Comparison of ENCODE assay signal across 8 mouse cellular contexts in genomic region chr10:80674851-80675404, GRCm38 (mm10). TPM values are rescaled to one million over a fixed set of nuclear protein-coding genes. Genes with fewer than 3 reads are reported as not detected.
A peak's percentile ranks its signal among the peaks of the same experiment; 100 is the strongest.
DNase-seq lines count a peak whose midpoint lies in the region; ATAC-seq and TF ChIP-seq lines count a peak whose summit lies in the region.

No protein-coding gene starts in this region.

- DNase-seq in kidney, postnatal 0 days (ENCODE audit: low spot score) = no peak
- no peak for DNase-seq in kidney, postnatal 4 days
- DNase-seq in midbrain, embryonic 14.5 days = no peak
- DNase-seq in layer of hippocampus, postnatal 36 days = no peak
- no peak for DNase-seq in layer of hippocampus, postnatal 10 days (ENCODE audit: low spot score in 2 of 2)
- DNase-seq in gastrocnemius, postnatal 25 days = no peak

- H3K27me3 ChIP-seq in kidney, postnatal 0 days (ENCODE audit: insufficient read depth, low read length) = no peaks in the 10 kb centered on the region
- no peaks in the 10 kb centered on the region for H3K27me3 ChIP-seq in hindbrain, embryonic 12.5 days
- H3K27me3 ChIP-seq in midbrain, embryonic 14.5 days (ENCODE audit: control insufficient read depth, insufficient read depth, low read length) = no peaks in the 10 kb centered on the region

- H3K27ac ChIP-seq in kidney, postnatal 0 days = peak overlapping the region; percentile 99
- H3K27ac ChIP-seq in bone marrow macrophage, adult 2 months (ENCODE audit: insufficient read depth, low read depth, low read length) = peak overlapping the region; percentile 48
- H3K27ac ChIP-seq in hindbrain, embryonic 12.5 days = peak overlapping the region; percentile 85
- peak overlapping the region; percentile 97 for H3K27ac ChIP-seq in midbrain, embryonic 14.5 days (replicated peaks; ENCODE audit: low read depth, low read length)

- H3K4me1 ChIP-seq in kidney, postnatal 0 days (replicated peaks; ENCODE audit: insufficient read depth, low read length) = peaks cover 61% of the 10 kb centered on the region
- H3K4me1 ChIP-seq in bone marrow macrophage, adult 2 months (ENCODE audit: control insufficient read depth, insufficient read depth, low read length) = peaks cover 38% of the 10 kb centered on the region
- peaks cover 67% of the 10 kb centered on the region for H3K4me1 ChIP-seq in hindbrain, embryonic 12.5 days
- peaks cover 46% of the 10 kb centered on the region for H3K4me1 ChIP-seq in midbrain, embryonic 14.5 days (ENCODE audit: control insufficient read depth, insufficient read depth, low read length)

- no peak for TF ChIP-seq POLR2A in bone marrow macrophage, adult 2 months (IDR thresholded peaks at IDR 0.05; ENCODE audit: borderline replicate concordance, low read depth, low read length)

- H3K4me3 ChIP-seq in kidney, postnatal 0 days (replicated peaks; ENCODE audit: low read depth, low read length) = peak overlapping the region; percentile 98
- H3K4me3 ChIP-seq in bone marrow macrophage, adult 2 months (ENCODE audit: insufficient read depth, low read length) = peak overlapping the region; percentile 71
- H3K4me3 ChIP-seq in hindbrain, embryonic 12.5 days = peak overlapping the region; percentile 72
- peak overlapping the region; percentile 98 for H3K4me3 ChIP-seq in midbrain, embryonic 14.5 days (replicated peaks; ENCODE audit: low read depth, low read length)

- no peak for TF ChIP-seq CTCF in kidney, postnatal 0 days (IDR thresholded peaks at IDR 0.05; ENCODE audit: low read depth)
- no peak for TF ChIP-seq CTCF in bone marrow macrophage, adult 2 months (IDR thresholded peaks at IDR 0.05; ENCODE audit: low read depth, low read length)

- H3K4me2 ChIP-seq in kidney, postnatal 0 days (ENCODE audit: low read length) = peak overlapping the region; percentile 90
- peak overlapping the region; percentile 96 for H3K4me2 ChIP-seq in hindbrain, embryonic 12.5 days (replicated peaks)
- H3K4me2 ChIP-seq in midbrain, embryonic 14.5 days (ENCODE audit: low read length) = peak overlapping the region; percentile 96

- H3K9me3 ChIP-seq in kidney, postnatal 0 days (replicated peaks; ENCODE audit: low read length) = no peaks in the 10 kb centered on the region
- no peaks in the 10 kb centered on the region for H3K9me3 ChIP-seq in hindbrain, embryonic 12.5 days (replicated peaks)
- H3K9me3 ChIP-seq in midbrain, embryonic 14.5 days (ENCODE audit: control insufficient read depth, low read length) = no peaks in the 10 kb centered on the region

- H3K36me3 ChIP-seq in kidney, postnatal 0 days (ENCODE audit: insufficient read depth, low read length) = peaks cover 28% of the 10 kb centered on the region
- peaks cover 19% of the 10 kb centered on the region for H3K36me3 ChIP-seq in hindbrain, embryonic 12.5 days
- peaks cover 29% of the 10 kb centered on the region for H3K36me3 ChIP-seq in midbrain, embryonic 14.5 days (ENCODE audit: control insufficient read depth, insufficient read depth, low read length)

- 6% methylated on average over 6 of the region's 6 CpGs for WGBS in kidney, postnatal 0 days
- WGBS in hindbrain, embryonic 12.5 days = 22% methylated on average over 6 of the region's 6 CpGs
- WGBS in midbrain, embryonic 14.5 days = 16% methylated on average over 6 of the region's 6 CpGs

- peak overlapping the region; percentile 98 for H3K9ac ChIP-seq in kidney, postnatal 0 days (ENCODE audit: low read depth, low read length)
- H3K9ac ChIP-seq in hindbrain, embryonic 12.5 days = peak overlapping the region; percentile 97
- peak overlapping the region; percentile 96 for H3K9ac ChIP-seq in midbrain, embryonic 14.5 days (replicated peaks; ENCODE audit: low read length)

- ATAC-seq in kidney, postnatal 0 days (replicated peaks; ENCODE audit: low FRiP score, low read depth) = no peak
- ATAC-seq in hindbrain, embryonic 12.5 days (ENCODE audit: low FRiP score) = no peak
- no peak for ATAC-seq in midbrain, embryonic 14.5 days (ENCODE audit: low FRiP score, low TSS enrichment)

RNA-seq across cellular contexts. Expression of gene Mknk2, which starts 3.0 kb away (rescaled TPM):
- 75.8 and 85.5 TPM in 2 replicates for polyA plus RNA-seq in kidney, postnatal 0 days (2015; fragmentation: Nextera tagmentation; extraction: Ambion mirVana)
- polyA plus RNA-seq in bone marrow macrophage, adult 2 months (2012; ENCODE audit: insufficient read depth, insufficient read length, missing spikeins) = 107 and 117 TPM in 2 replicates
- 88.1 and 90.3 TPM in 2 replicates for polyA plus RNA-seq in hindbrain, embryonic 12.5 days (2016; fragmentation: Nextera tagmentation; extraction: Ambion mirVana)
- 46.7 and 54.2 TPM in 2 replicates for polyA plus RNA-seq in midbrain, embryonic 14.5 days (2014; fragmentation: Nextera tagmentation; extraction: Ambion mirVana)
- 10 to 100 TPM; 44.7 to 52.3 TPM for total RNA-seq in layer of hippocampus, postnatal 36 days (2021)
- 10 to 100 TPM; 48.5 to 53.2 TPM for total RNA-seq in layer of hippocampus, postnatal 10 days (2021)
- total RNA-seq in gastrocnemius, postnatal 25 days (2021) = 100 to 1,000 TPM; 243 to 270 TPM

RNA-seq across cellular contexts. Expression of gene Btbd2, which starts 18.1 kb away (rescaled TPM):
- polyA plus RNA-seq in kidney, postnatal 0 days (2015; fragmentation: Nextera tagmentation; extraction: Ambion mirVana) = 62.7 and 64.5 TPM in 2 replicates
- polyA plus RNA-seq in bone marrow macrophage, adult 2 months (2012; ENCODE audit: insufficient read depth, insufficient read length, missing spikeins) = 20.9 and 22.7 TPM in 2 replicates
- 87.8 and 96.4 TPM in 2 replicates for polyA plus RNA-seq in hindbrain, embryonic 12.5 days (2016; fragmentation: Nextera tagmentation; extraction: Ambion mirVana)
- 80.1 and 88.8 TPM in 2 replicates for polyA plus RNA-seq in midbrain, embryonic 14.5 days (2014; fragmentation: Nextera tagmentation; extraction: Ambion mirVana)
- total RNA-seq in layer of hippocampus, postnatal 36 days (2021) = 100 to 1,000 TPM; 102 to 106 TPM
- total RNA-seq in layer of hippocampus, postnatal 10 days (2021) = 10 to 100 TPM; 84.4 to 90.6 TPM
- total RNA-seq in gastrocnemius, postnatal 25 days (2021) = 10 to 100 TPM; 30.5 to 31.4 TPM

RNA-seq across cellular contexts. Expression of gene Mob3a, which starts 26.8 kb away (rescaled TPM):
- polyA plus RNA-seq in kidney, postnatal 0 days (2015; fragmentation: Nextera tagmentation; extraction: Ambion mirVana) = 22.3 and 26.7 TPM in 2 replicates
- polyA plus RNA-seq in bone marrow macrophage, adult 2 months (2012; ENCODE audit: insufficient read depth, insufficient read length, missing spikeins) = 53.3 and 53.8 TPM in 2 replicates
- polyA plus RNA-seq in hindbrain, embryonic 12.5 days (2016; fragmentation: Nextera tagmentation; extraction: Ambion mirVana) = 56.5 and 62.9 TPM in 2 replicates
- 45.2 and 47.3 TPM in 2 replicates for polyA plus RNA-seq in midbrain, embryonic 14.5 days (2014; fragmentation: Nextera tagmentation; extraction: Ambion mirVana)
- total RNA-seq in layer of hippocampus, postnatal 36 days (2021) = 10 to 100 TPM; 16.0 to 16.1 TPM
- total RNA-seq in layer of hippocampus, postnatal 10 days (2021) = 10 to 100 TPM; 21.2 to 22.5 TPM
- total RNA-seq in gastrocnemius, postnatal 25 days (2021) = 1 to 10 TPM; 5.7 to 6.8 TPM

RNA-seq across cellular contexts. Expression of gene Izumo4, which starts 27.1 kb away (rescaled TPM):
- polyA plus RNA-seq in kidney, postnatal 0 days (2015; fragmentation: Nextera tagmentation; extraction: Ambion mirVana) = 22.4 and 24.5 TPM in 2 replicates
- 11.0 and 25.2 TPM in 2 replicates for polyA plus RNA-seq in bone marrow macrophage, adult 2 months (2012; ENCODE audit: insufficient read depth, insufficient read length, missing spikeins)
- polyA plus RNA-seq in hindbrain, embryonic 12.5 days (2016; fragmentation: Nextera tagmentation; extraction: Ambion mirVana) = 27.1 and 30.5 TPM in 2 replicates
- polyA plus RNA-seq in midbrain, embryonic 14.5 days (2014; fragmentation: Nextera tagmentation; extraction: Ambion mirVana) = 22.4 and 25.1 TPM in 2 replicates
- 10 to 100 TPM; 49.7 to 57.0 TPM for total RNA-seq in layer of hippocampus, postnatal 36 days (2021)
- total RNA-seq in layer of hippocampus, postnatal 10 days (2021) = 10 to 100 TPM; 51.0 to 69.9 TPM
- total RNA-seq in gastrocnemius, postnatal 25 days (2021) = 1 to 10 TPM; 2.4 to 3.8 TPM

RNA-seq across cellular contexts. Expression of gene Csnk1g2, which starts 52.3 kb away (rescaled TPM):
- polyA plus RNA-seq in kidney, postnatal 0 days (2015; fragmentation: Nextera tagmentation; extraction: Ambion mirVana) = 137 and 139 TPM in 2 replicates
- 87.3 and 98.4 TPM in 2 replicates for polyA plus RNA-seq in bone marrow macrophage, adult 2 months (2012; ENCODE audit: insufficient read depth, insufficient read length, missing spikeins)
- 190 and 192 TPM in 2 replicates for polyA plus RNA-seq in hindbrain, embryonic 12.5 days (2016; fragmentation: Nextera tagmentation; extraction: Ambion mirVana)
- 74.1 and 98.5 TPM in 2 replicates for polyA plus RNA-seq in midbrain, embryonic 14.5 days (2014; fragmentation: Nextera tagmentation; extraction: Ambion mirVana)
- 100 to 1,000 TPM; 216 to 241 TPM for total RNA-seq in layer of hippocampus, postnatal 36 days (2021)
- 100 to 1,000 TPM; 146 to 157 TPM for total RNA-seq in layer of hippocampus, postnatal 10 days (2021)
- total RNA-seq in gastrocnemius, postnatal 25 days (2021) = 10 to 100 TPM; 85.8 to 99.9 TPM

Comparison
In these comparisons a context has a peak if more than half of its experiments do, and no peak if none do; other contexts are left out.
1. H3K27ac ChIP-seq: peak in every context shown above with its lines; median percentile 99 in kidney, postnatal 0 days; 97 in midbrain, embryonic 14.5 days; 85 in hindbrain, embryonic 12.5 days; 48 in bone marrow macrophage, adult 2 months.